Mouse (Mus musculus) Patski (cell line): Measurements from ENCODE around the gene Higd1a. TPM values are rescaled to one million over a fixed set of nuclear protein-coding genes. Genes with fewer than 3 reads are reported as not detected.

ENCODE experiments used
- ATAC-seq: fragments of 100-300 bp; one replicate; pipeline ENCODE4 v1.8.0; 2021
- CTCF ChIA-PET: fragments of 350-600 bp; sonication (Branson Sonifier 250); formaldehyde crosslinking; loops from one replicate; lab custom pipeline; 2022; ENCODE audit warnings: inconsistent platforms; lab: Charles Lee
- POLR2A ChIA-PET: fragments of 350-600 bp; sonication (Branson Sonifier 250); formaldehyde crosslinking; loops from one replicate; lab custom pipeline; 2022; ENCODE audit warnings: antibody characterized with exemption, inconsistent platforms; lab: Charles Lee
- DNase-seq: peaks from one replicate; pipeline ENCODE4 v3.0.0-alpha.2; 2011; ENCODE audit warnings: low read depth, low spot score
- H3K27me3 ChIP-seq: fragments of 371-371 bp; one replicate; pipeline ENCODE4 v1.5.1; 2021
- CTCF ChIP-seq: fragments of 100-300 bp; IDR thresholded peaks from one replicate; pipeline ENCODE4 v1.5.1; 2021
- in situ Hi-C: fragments of 300-500 bp; cut with MboI; formaldehyde crosslinking; loops from 3 replicates; pipeline ENCODE4 v1.11.1; 2018; ENCODE audit warnings: low pct_unique_long_range_greater_than_20kb, mixed read lengths
- polyA plus RNA-seq: library from polyadenylated mRNA; unstranded; gene quantifications from one replicate; pipeline ENCODE4 v1.2.3, GENCODE M21; 2021

Higd1a gene
- polyA plus RNA-seq, 1 experiment from 2014 or later: 108 TPM

GRCm38 (mm10) chr9:121864837-121865236 is 6.7 kb upstream of the Higd1a start:
- in situ Hi-C loops: no loop called here
- DNase-seq (no peak), ATAC-seq (no peak)
- H3K27me3 ChIP-seq: peaks cover 6% of the 10 kb centered on the region
- POLR2A ChIA-PET: no interaction called here
- CTCF ChIA-PET: no interaction called here
- no peak for TF ChIP-seq CTCF

GRCm38 (mm10) chr9:121860921-121861320 is 2.8 kb upstream of the Higd1a start:
- POLR2A ChIA-PET: no interaction called here
- no peak for TF ChIP-seq CTCF
- in situ Hi-C loops: no loop called here

GRCm38 (mm10) chr9:121859345-121859744 is 1.2 kb upstream of the Higd1a start:
- no peaks in the 10 kb centered on the region for H3K27me3 ChIP-seq
- ATAC-seq (no peak), DNase-seq (no peak)
- TF ChIP-seq CTCF: no peak
- ChIA-PET CTCF (no interaction called here), POLR2A (no interaction called here)
- in situ Hi-C loops: no loop called here

More at GRCm38 (mm10) chr9:121860921-121861320, 2.8 kb upstream of the Higd1a start:
- H3K27me3 ChIP-seq: no peaks in the 10 kb centered on the region
- ATAC-seq: no peak
- DNase-seq: no peak
- CTCF ChIA-PET: no interaction called here

GRCm38 (mm10) chr9:121857474-121858152 is 549 bp downstream of the Higd1a start:
- DNase-seq: peak; percentile 55
- in situ Hi-C loops: no loop called here
- TF ChIP-seq CTCF: no peak
- no peaks in the 10 kb centered on the region for H3K27me3 ChIP-seq
- ChIA-PET POLR2A (interaction anchor here (1.6 kb wide), 1 partner anchor 12 kb away, joined by 9 read pairs; no protein-coding TSS in a partner anchor), CTCF (interaction anchor here (1.6 kb wide), 1 partner anchor 11 kb away, joined by 4 read pairs; no protein-coding TSS in a partner anchor)
- ATAC-seq: peak; percentile 94

GRCm38 (mm10) chr9:121856649-121857416 is 1.3 kb downstream of the Higd1a start:
- in situ Hi-C loops: no loop called here
- H3K27me3 ChIP-seq: no peaks in the 10 kb centered on the region
- DNase-seq (no peak), ATAC-seq (peak; percentile 44)
- POLR2A ChIA-PET: interaction anchor here (0.6 to 1.6 kb wide), 2 partner anchors 11 to 137 kb away, joined by 4 to 9 read pairs; no protein-coding TSS in a partner anchor
- CTCF ChIA-PET: interaction anchor here (1.6 kb wide), 1 partner anchor 10 kb away, joined by 4 read pairs; no protein-coding TSS in a partner anchor
- no peak for TF ChIP-seq CTCF

GRCm38 (mm10) chr9:121854246-121854645 is 3.9 kb downstream of the Higd1a start:
- H3K27me3 ChIP-seq: no peaks in the 10 kb centered on the region
- no peak for ATAC-seq
- no peak for DNase-seq
- CTCF ChIA-PET: interaction anchor here (0.8 to 1.4 kb wide), 4 partner anchors 9 to 24 kb away, joined by 3 read pairs; no protein-coding TSS in a partner anchor
- POLR2A ChIA-PET: no interaction called here
- in situ Hi-C loops: no loop called here
- no peak for TF ChIP-seq CTCF

GRCm38 (mm10) chr9:121847842-121848241 is 10.3 kb downstream of the Higd1a start:
- POLR2A ChIA-PET: no interaction called here
- in situ Hi-C loops: no loop called here
- ATAC-seq (no peak), DNase-seq (no peak)
- H3K27me3 ChIP-seq: no peaks in the 10 kb centered on the region
- TF ChIP-seq CTCF: no peak
- CTCF ChIA-PET: interaction anchor here (1.0 to 1.5 kb wide), 3 partner anchors 17 to 49 kb away, joined by 3 to 4 read pairs (median 3); no protein-coding TSS in a partner anchor

GRCm38 (mm10) chr9:121847138-121847537 is 11.0 kb downstream of the Higd1a start:
- CTCF ChIA-PET: interaction anchor here (1.0 to 3.0 kb wide), 5 partner anchors 10 to 33 kb away, joined by 3 to 9 read pairs (median 4); partner anchors contain the start of gene Higd1a
- POLR2A ChIA-PET: no interaction called here
- in situ Hi-C loops: no loop called here
- H3K27me3 ChIP-seq: no peaks in the 10 kb centered on the region
- DNase-seq: no peak
- no peak for ATAC-seq
- no peak for TF ChIP-seq CTCF

GRCm38 (mm10) chr9:121846526-121847118 is 11.5 kb downstream of the Higd1a start:
- ATAC-seq (no peak), DNase-seq (no peak)
- in situ Hi-C loops: no loop called here
- ChIA-PET CTCF (interaction anchor here (0.6 to 3.0 kb wide), 6 partner anchors 10 to 32 kb away, joined by 3 to 9 read pairs (median 4); partner anchors contain the start of gene Higd1a), POLR2A (interaction anchor here (1.6 kb wide), 1 partner anchor 11 kb away, joined by 9 read pairs; the partner anchor contains the start of gene Higd1a)
- peak; percentile 62 for TF ChIP-seq CTCF
- H3K27me3 ChIP-seq: no peaks in the 10 kb centered on the region

- DNase-seq: no peak
- no peak for ATAC-seq
- in situ Hi-C loops: no loop called here
- CTCF ChIA-PET: no interaction called here
- H3K27me3 ChIP-seq: no peaks in the 10 kb centered on the region
- no peak for TF ChIP-seq CTCF
- POLR2A ChIA-PET: no interaction called here
These were observed 15.2 kb downstream of the Higd1a start for GRCm38 (mm10) chr9:121842914-121843313.
